Mouse (Mus musculus): ENCODE measurements around the gene Gm42957.

- no peak for TF ChIP-seq MYC (IDR thresholded peaks at IDR 0.05; ENCODE audit: low read depth, low read length)
- TF ChIP-seq MAX (IDR thresholded peaks at IDR 0.05; ENCODE audit: low read length), result no peak
- no peak for TF ChIP-seq CTCF (conservative IDR thresholded peaks at IDR 0.05 in 1 of 2, IDR thresholded peaks at IDR 0.05 in 1 of 2; ENCODE audit: low read depth in 2 of 2, low read length in 2 of 2)
- no peak for TF ChIP-seq MEF2A (IDR thresholded peaks at IDR 0.05; ENCODE audit: borderline replicate concordance, low read depth, low read length)
- no peak for TF ChIP-seq MAFK (IDR thresholded peaks at IDR 0.05; ENCODE audit: insufficient replicate concordance, low read length)
- TF ChIP-seq JUND (conservative IDR thresholded peaks at IDR 0.05; ENCODE audit: low read depth, low read length), result no peak
- TF ChIP-seq ZMIZ1 (IDR thresholded peaks at IDR 0.05; ENCODE audit: low read depth, low read length), result no peak
- no peak for TF ChIP-seq TBP (conservative IDR thresholded peaks at IDR 0.05; ENCODE audit: low read depth, low read length)
- no peak for TF ChIP-seq GABPA (IDR thresholded peaks at IDR 0.05; ENCODE audit: insufficient replicate concordance, low read depth, low read length)
- no peak for TF ChIP-seq NELFE (IDR thresholded peaks at IDR 0.05; ENCODE audit: low read depth, low read length)
- TF ChIP-seq ZNF384 (IDR thresholded peaks at IDR 0.05; ENCODE audit: low read depth, low read length), result no peak
These were observed 40.4 kb downstream of the Gm42957 start for GRCm38 (mm10) chr3:96675690-96676089.
